Mouse (Mus musculus) brain, embryonic 14.5 days (tissue): ENCODE data around the gene Ccr1.

Experiments used
- CTCF ChIP-seq: fragments of 200-500 bp; IDR thresholded peaks from 2 replicates; pipeline ENCODE4 v1.5.1; 2012; ENCODE audit warnings: inconsistent platforms, mild to moderate bottlenecking, moderate library complexity, borderline replicate concordance; ENCODE audit not compliant: insufficient read depth, insufficient read length; ENCODE audit errors: extremely low read depth
- POLR2A ChIP-seq: fragments of 200-500 bp; IDR thresholded peaks from 2 replicates; pipeline ENCODE4 v1.6.1; 2012; ENCODE audit warnings: mild to moderate bottlenecking, inconsistent platforms, borderline replicate concordance; ENCODE audit not compliant: poor library complexity, insufficient read depth, insufficient read length, severe bottlenecking; ENCODE audit errors: extremely low read depth

DNA sequence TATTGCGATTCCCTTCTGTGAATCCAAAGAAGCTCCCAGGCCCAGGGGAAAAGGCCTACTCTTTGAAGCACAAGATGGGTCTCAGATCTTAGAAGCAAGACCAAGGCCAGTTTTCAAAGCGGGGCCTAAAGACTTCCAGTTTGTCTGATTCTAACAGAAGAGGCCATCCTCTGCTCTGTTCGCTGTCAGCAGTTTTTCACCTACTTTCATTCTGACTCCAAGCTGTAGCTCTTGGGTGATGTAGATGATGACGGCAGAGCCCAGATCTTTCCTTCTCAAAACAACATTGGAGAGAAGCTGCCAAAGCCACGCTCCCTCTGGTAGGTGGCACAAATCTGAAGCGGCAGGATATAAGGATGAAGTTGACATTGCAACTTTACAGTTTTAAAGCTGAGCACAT is 33.1 kb downstream of the Ccr1 start:
- TF ChIP-seq CTCF, result no peak
- TF ChIP-seq POLR2A, result no peak
